Mouse (Mus musculus) c-Kit-positive CD71-positive TER-119-negative erythroid progenitor cells, embryonic 14.5 days (primary cell): ENCODE measurements around the gene Cpne5.
A peak's percentile ranks its signal among the peaks of the same experiment; 100 is the strongest.
"Not testable (repeated sequence)": the region's sequence is repeated elsewhere in the genome, so short reads cannot be mapped to it uniquely, and the experiment has no call there.

Experiments used
- DNase-seq: peaks from one replicate; pipeline ENCODE4 v3.0.0-alpha.2; 2013; ENCODE audit warnings: low read depth

The Cpne5 gene

GRCm38 (mm10) chr17:29257001-29257511 lies 19.1 kb upstream of the Cpne5 start:
- DNase-seq, result no peak

GRCm38 (mm10) chr17:29256507-29256906 lies 18.5 kb upstream of the Cpne5 start:
- no peak for DNase-seq

- DNase-seq, result not testable (repeated sequence)
These were observed 16.8 kb upstream of the Cpne5 start for GRCm38 (mm10) chr17:29254784-29255183.

GRCm38 (mm10) chr17:29253684-29254083 lies 15.7 kb upstream of the Cpne5 start:
- no peak for DNase-seq

GRCm38 (mm10) chr17:29253236-29253635 lies 15.3 kb upstream of the Cpne5 start:
- no peak for DNase-seq

- DNase-seq, result no peak
These were observed 13.8 kb upstream of the Cpne5 start for GRCm38 (mm10) chr17:29251608-29252390.

- not testable (repeated sequence) for DNase-seq
These were observed 13.0 kb upstream of the Cpne5 start for GRCm38 (mm10) chr17:29251006-29251405.

GRCm38 (mm10) chr17:29249512-29249911 lies 11.5 kb upstream of the Cpne5 start:
- DNase-seq, result peak; percentile 37

GRCm38 (mm10) chr17:29247881-29248280 lies 9.9 kb upstream of the Cpne5 start:
- DNase-seq, result no peak

- DNase-seq, result peak; percentile 54
These were observed 8.6 kb upstream of the Cpne5 start for GRCm38 (mm10) chr17:29246602-29247001.

GRCm38 (mm10) chr17:29245725-29246124 lies 7.8 kb upstream of the Cpne5 start:
- DNase-seq, result no peak

GRCm38 (mm10) chr17:29244912-29245311 lies 6.9 kb upstream of the Cpne5 start:
- no peak for DNase-seq

- DNase-seq, result no peak
These were observed 516 bp upstream of the Cpne5 start for GRCm38 (mm10) chr17:29238421-29238945.

- DNase-seq, result no peak
These were observed 648 bp downstream of the Cpne5 start for GRCm38 (mm10) chr17:29237267-29237771.

- no peak for DNase-seq
These were observed 1.9 kb downstream of the Cpne5 start for GRCm38 (mm10) chr17:29236111-29236510.

GRCm38 (mm10) chr17:29231109-29231508 lies 6.9 kb downstream of the Cpne5 start:
- no peak for DNase-seq

GRCm38 (mm10) chr17:29220631-29221030 lies 17.3 kb downstream of the Cpne5 start:
- no peak for DNase-seq

GRCm38 (mm10) chr17:29218017-29218416 lies 19.9 kb downstream of the Cpne5 start:
- DNase-seq, result no peak

GRCm38 (mm10) chr17:29216078-29216477 lies 21.9 kb downstream of the Cpne5 start:
- no peak for DNase-seq

- DNase-seq, result no peak
These were observed 23.3 kb downstream of the Cpne5 start for GRCm38 (mm10) chr17:29214655-29215054.

GRCm38 (mm10) chr17:29214193-29214456 lies 23.8 kb downstream of the Cpne5 start:
- DNase-seq, result no peak

- no peak for DNase-seq
These were observed 24.4 kb downstream of the Cpne5 start for GRCm38 (mm10) chr17:29213381-29214192.

- DNase-seq, result no peak
These were observed 26.1 kb downstream of the Cpne5 start for GRCm38 (mm10) chr17:29211836-29212235.
